Mouse (Mus musculus) MEL (cell line): Measurements from ENCODE around the gene Frem1. TPM values are rescaled to one million over a fixed set of nuclear protein-coding genes. Genes with fewer than 3 reads are reported as not detected.

Experiments used
- DNase-seq: peaks from one replicate; pipeline ENCODE4 v3.0.0; 2011; ENCODE audit warnings: low read depth, low spot score
- H3K27ac ChIP-seq: 2 replicates; pipeline ENCODE4 v1.5.1; 2012; ENCODE audit warnings: low read depth, mild to moderate bottlenecking, control low read depth, low read length, moderate library complexity; ENCODE audit not compliant: control insufficient read depth
- H3K27me3 ChIP-seq, 2 experiments: fragments of 150-350 bp in 1 of 2; sonication (generic) in 1 of 2; 2 replicates each; pipeline ENCODE4 v1.6.1; 2012; ENCODE audit warnings: low read length in 2 of 2, mild to moderate bottlenecking in 2 of 2, improper control_type of control experiment in 1 of 2, moderate library complexity in 1 of 2; ENCODE audit not compliant: insufficient read depth in 2 of 2, control insufficient read depth in 1 of 2
- H3K36me3 ChIP-seq, 2 experiments: 2 replicates each; pipeline ENCODE4 v1.6.1; 2012 to 2014; ENCODE audit warnings: low read length in 2 of 2, improper control_type of control experiment in 1 of 2, inconsistent platforms in 1 of 2, mild to moderate bottlenecking in 1 of 2; ENCODE audit not compliant: insufficient read depth in 2 of 2, control insufficient read depth in 1 of 2
- H3K4me1 ChIP-seq, 2 experiments: fragments of 150-350 bp in 1 of 2; sonication (generic) in 1 of 2; 2 replicates each; pipeline ENCODE4 v1.6.1; 2012; ENCODE audit warnings: low read length in 2 of 2, improper control_type of control experiment in 1 of 2, mild to moderate bottlenecking in 1 of 2; ENCODE audit not compliant: insufficient read depth in 2 of 2, control insufficient read depth in 1 of 2
- H3K4me3 ChIP-seq, 2 experiments: fragments of 150-350 bp in 1 of 2; sonication (generic) in 1 of 2; 2 replicates each; pipeline ENCODE4 v1.5.1; 2012; ENCODE audit warnings: low read depth in 2 of 2, low read length in 2 of 2, mild to moderate bottlenecking in 2 of 2, moderate library complexity in 2 of 2, control low read depth in 1 of 2, improper control_type of control experiment in 1 of 2; ENCODE audit not compliant: control insufficient read depth in 1 of 2, insufficient read depth in 1 of 2
- H3K79me2 ChIP-seq: 2 replicates; pipeline ENCODE4 v1.6.1; 2012; ENCODE audit warnings: mild to moderate bottlenecking, low read length, moderate library complexity; ENCODE audit not compliant: control insufficient read depth, poor library complexity, insufficient read depth
- H3K9ac ChIP-seq: 2 replicates; pipeline ENCODE4 v1.6.1; 2012; ENCODE audit warnings: low read depth, mild to moderate bottlenecking, control low read depth, low read length, moderate library complexity; ENCODE audit not compliant: control insufficient read depth, poor library complexity, severe bottlenecking
- H3K9me3 ChIP-seq: fragments of 150-350 bp; sonication (generic); replicated peaks from 2 replicates; pipeline ENCODE4 v1.6.1; 2012; ENCODE audit warnings: mild to moderate bottlenecking, low read length, improper control_type of control experiment, moderate library complexity; ENCODE audit not compliant: insufficient read depth
- CHD2 ChIP-seq: IDR thresholded peaks from 2 replicates; pipeline ENCODE4 v1.6.1; 2011; ENCODE audit warnings: low read length, improper control_type of control experiment
- CTCF ChIP-seq, 3 experiments: IDR thresholded peaks in 2 of 3; conservative IDR thresholded peaks in 1 of 3; 2 replicates each; pipeline ENCODE4 v1.5.1; 2011 to 2012; ENCODE audit warnings: low read length in 3 of 3, low read depth in 2 of 3, mild to moderate bottlenecking in 2 of 3, improper control_type of control experiment in 1 of 3, inconsistent platforms in 1 of 3, mixed read lengths in 1 of 3, moderate library complexity in 1 of 3; ENCODE audit not compliant: control insufficient read depth in 1 of 3, insufficient read depth in 1 of 3, poor library complexity in 1 of 3, severe bottlenecking in 1 of 3
- E2F4 ChIP-seq: IDR thresholded peaks from 2 replicates; pipeline ENCODE4 v1.6.1; 2011; ENCODE audit warnings: low read depth, low read length, improper control_type of control experiment, borderline replicate concordance
- ELF1 ChIP-seq: IDR thresholded peaks from 2 replicates; pipeline ENCODE4 v1.6.1; 2014; ENCODE audit warnings: low read depth, mild to moderate bottlenecking, inconsistent platforms, low read length, improper control_type of control experiment, moderate library complexity
- KAT2A ChIP-seq: conservative IDR thresholded peaks from 2 replicates; pipeline ENCODE4 v1.6.1; 2012; ENCODE audit warnings: low read depth, low read length, improper control_type of control experiment, inconsistent platforms
- MAX ChIP-seq: IDR thresholded peaks from 2 replicates; pipeline ENCODE4 v1.6.1; 2011; ENCODE audit warnings: low read length, improper control_type of control experiment
- MAZ ChIP-seq: IDR thresholded peaks from 2 replicates; pipeline ENCODE4 v1.6.1; 2012; ENCODE audit warnings: low read depth, mild to moderate bottlenecking, inconsistent platforms, low read length, improper control_type of control experiment
- MEF2A ChIP-seq: IDR thresholded peaks from 2 replicates; pipeline ENCODE4 v1.6.1; 2014; ENCODE audit warnings: low read depth, mild to moderate bottlenecking, inconsistent platforms, low read length, improper control_type of control experiment; ENCODE audit not compliant: poor library complexity, insufficient replicate concordance, severe bottlenecking; ENCODE audit errors: extremely low read depth
- MYC ChIP-seq: IDR thresholded peaks from 2 replicates; pipeline ENCODE4 v1.6.1; 2011; ENCODE audit warnings: low read depth, mild to moderate bottlenecking, low read length, improper control_type of control experiment, moderate library complexity
- NELFE ChIP-seq: IDR thresholded peaks from 2 replicates; pipeline ENCODE4 v1.6.1; 2011; ENCODE audit warnings: low read depth, low read length, improper control_type of control experiment
- NRF1 ChIP-seq: IDR thresholded peaks from 2 replicates; pipeline ENCODE4 v1.6.1; 2014; ENCODE audit warnings: low read depth, mild to moderate bottlenecking, inconsistent platforms, low read length, improper control_type of control experiment, moderate library complexity; ENCODE audit not compliant: poor library complexity, insufficient read depth, severe bottlenecking
- POLR2AphosphoS2 ChIP-seq: IDR thresholded peaks from 2 replicates; pipeline ENCODE4 v1.6.1; 2011; ENCODE audit warnings: low read length, improper control_type of control experiment
- RCOR1 ChIP-seq: IDR thresholded peaks from 2 replicates; pipeline ENCODE4 v1.6.1; 2012; ENCODE audit warnings: low read depth, mild to moderate bottlenecking, inconsistent platforms, low read length, improper control_type of control experiment
- TBP ChIP-seq: IDR thresholded peaks from 2 replicates; pipeline ENCODE4 v1.8.0; 2011; ENCODE audit warnings: low read depth, low read length, improper control_type of control experiment
- TCF12 ChIP-seq: IDR thresholded peaks from 2 replicates; pipeline ENCODE4 v1.6.1; 2014; ENCODE audit warnings: low read depth, mild to moderate bottlenecking, inconsistent platforms, low read length, improper control_type of control experiment, moderate library complexity
- UBTF ChIP-seq: IDR thresholded peaks from 2 replicates; pipeline ENCODE4 v1.6.1; 2012; ENCODE audit warnings: low read depth, mild to moderate bottlenecking, inconsistent platforms, low read length, improper control_type of control experiment, moderate library complexity, borderline replicate concordance; ENCODE audit not compliant: insufficient read depth
- ZC3H11A ChIP-seq: IDR thresholded peaks from 2 replicates; pipeline ENCODE4 v1.6.1; 2012; ENCODE audit warnings: low read depth, mild to moderate bottlenecking, inconsistent platforms, low read length, improper control_type of control experiment
- ZMIZ1 ChIP-seq: IDR thresholded peaks from 2 replicates; pipeline ENCODE4 v1.6.1; 2012; ENCODE audit warnings: low read depth, mild to moderate bottlenecking, inconsistent platforms, low read length, improper control_type of control experiment, moderate library complexity
- ZNF384 ChIP-seq: IDR thresholded peaks from 2 replicates; pipeline ENCODE4 v1.6.1; 2012; ENCODE audit warnings: low read depth, mild to moderate bottlenecking, inconsistent platforms, low read length, improper control_type of control experiment
- polyA plus RNA-seq, 2 experiments: library from polyadenylated mRNA; stranded (reverse) in 1 of 2; unstranded in 1 of 2; fragments of >175 nt in 1 of 2; fragments of >200 nt in 1 of 2; gene quantifications; 2 replicates each; pipeline versions ENCODE4 v1.2.1 to v1.2.4; 2012; ENCODE audit warnings: low replicate concordance in 2 of 2, low read depth in 1 of 2; ENCODE audit not compliant: insufficient read length in 2 of 2, insufficient read depth in 1 of 2, missing spikeins in 1 of 2
- total RNA-seq: library from RNA; depleted of rRNA; stranded (reverse); fragments of 300-350 nt; gene quantifications from 2 replicates; pipeline ENCODE4 v1.2.3, GENCODE M21; 2012

The Frem1 gene
- total and polyA plus RNA-seq, 3 experiments = not detected

GRCm38 (mm10) chr4:82992042-82992441 is 60.1 kb downstream of the Frem1 start:
- Histone ChIP-seq H3K27me3 (no peaks in the 10 kb centered on the region), H3K27ac (no peak overlapping the region), H3K9ac (no peak overlapping the region), H3K79me2 (no peaks in the 10 kb centered on the region), H3K9me3 (no peaks in the 10 kb centered on the region), H3K4me3 (no peak overlapping the region), H3K4me1 (no peaks in the 10 kb centered on the region), H3K36me3 (no peaks in the 10 kb centered on the region)
- no peak for DNase-seq
- TF ChIP-seq MEF2A (no peak), UBTF (no peak), POLR2AphosphoS2 (no peak), MYC (no peak), ZMIZ1 (no peak), ELF1 (no peak), NELFE (no peak), NRF1 (no peak), MAX (no peak), TCF12 (no peak), TBP (no peak), KAT2A (no peak), E2F4 (no peak), ZNF384 (no peak), CHD2 (no peak), MAZ (no peak), RCOR1 (no peak), ZC3H11A (no peak)

GRCm38 (mm10) chr4:82990973-82991695 is 61.0 kb downstream of the Frem1 start:
- no peaks in the 10 kb centered on the region for H3K4me1 ChIP-seq

More at GRCm38 (mm10) chr4:82990973-82991695, 61.0 kb downstream of the Frem1 start:
- no peak overlapping the region for H3K27ac ChIP-seq
- no peak overlapping the region for H3K9ac ChIP-seq
- TF ChIP-seq NRF1 (no peak), CTCF (IDR thresholded peaks at IDR 0.05 in 2 of 3, conservative IDR thresholded peaks at IDR 0.05 in 1 of 3; ENCODE audit: control insufficient read depth in 1 of 3, insufficient read depth in 1 of 3, low read depth in 2 of 3, low read length in 3 of 3, poor library complexity in 1 of 3, severe bottlenecking in 1 of 3) (no peak), MYC (no peak)
- no peaks in the 10 kb centered on the region for H3K27me3 ChIP-seq
- no peak for DNase-seq
- no peaks in the 10 kb centered on the region for H3K9me3 ChIP-seq
- H3K79me2 ChIP-seq = no peaks in the 10 kb centered on the region
- no peaks in the 10 kb centered on the region for H3K36me3 ChIP-seq
- no peak overlapping the region for H3K4me3 ChIP-seq
